ENCODE assay signal across 7 mouse cellular contexts in genomic region chr12:83484855-83485745, GRCm38 (mm10). TPM values are rescaled to one million over a fixed set of nuclear protein-coding genes. Genes with fewer than 3 reads are reported as not detected.
DNase-seq lines count a peak whose midpoint lies in the region; ATAC-seq and TF ChIP-seq lines count a peak whose summit lies in the region.

No protein-coding gene starts in this region.

- H3K4me3 ChIP-seq in lung, postnatal 0 days (ENCODE audit: low read depth, low read length): peak overlapping the region; percentile 71
- peak overlapping the region; percentile 78 for H3K4me3 ChIP-seq in forebrain, embryonic 16.5 days (replicated peaks; ENCODE audit: low read length)
- H3K4me3 ChIP-seq in liver, embryonic 13.5 days (replicated peaks): peak overlapping the region; percentile 89

- H3K4me1 ChIP-seq in lung, postnatal 0 days (ENCODE audit: insufficient read depth, low read depth, low read length): peaks cover 9% of the 10 kb centered on the region
- peaks cover 28% of the 10 kb centered on the region for H3K4me1 ChIP-seq in forebrain, embryonic 16.5 days (replicated peaks; ENCODE audit: control insufficient read depth, insufficient read depth, low read length)
- peaks cover 65% of the 10 kb centered on the region for H3K4me1 ChIP-seq in liver, embryonic 13.5 days (replicated peaks)

- H3K27me3 ChIP-seq in lung, postnatal 0 days (replicated peaks; ENCODE audit: insufficient read depth, low read length): peaks cover 10% of the 10 kb centered on the region; the same call in 1 of the 2 replicates
- H3K27me3 ChIP-seq in forebrain, embryonic 16.5 days (replicated peaks; ENCODE audit: control insufficient read depth, insufficient read depth, low read length): no peaks in the 10 kb centered on the region
- H3K27me3 ChIP-seq in liver, embryonic 13.5 days: peaks cover 36% of the 10 kb centered on the region

- TF ChIP-seq CTCF in lung, postnatal 0 days (IDR thresholded peaks at IDR 0.05): no peak

- no peak overlapping the region for H3K27ac ChIP-seq in lung, postnatal 0 days (ENCODE audit: low read length)
- no peak overlapping the region for H3K27ac ChIP-seq in forebrain, embryonic 16.5 days (ENCODE audit: low read length)
- no peak overlapping the region for H3K27ac ChIP-seq in liver, embryonic 13.5 days

- no peak for ATAC-seq in lung, postnatal 0 days
- no peak for ATAC-seq in forebrain, embryonic 16.5 days
- no peak for ATAC-seq in liver, embryonic 13.5 days (ENCODE audit: low read depth)

- DNase-seq in lung, postnatal 0 days (ENCODE audit: low spot score): no peak
- no peak for DNase-seq in lung, postnatal 25 days (ENCODE audit: low spot score)
- DNase-seq in cerebellum, postnatal 10 days: peak; percentile 63 to 70
- no peak for DNase-seq in liver, embryonic 13.5 days
- DNase-seq in testis, postnatal 10 days (ENCODE audit: low spot score): peak; percentile 51
- DNase-seq in ovary, adult 18-20 months (ENCODE audit: low spot score): no peak

- 4% methylated on average over 24 of the region's 24 CpGs for WGBS in lung, postnatal 0 days
- under 1% methylated on average over 24 of the region's 24 CpGs for WGBS in forebrain, embryonic 16.5 days
- 7% methylated on average over 24 of the region's 24 CpGs for WGBS in liver, embryonic 13.5 days (ENCODE audit: insufficient replicate concordance)

- TF ChIP-seq EP300 in lung, postnatal 0 days (IDR thresholded peaks at IDR 0.05): no peak

- no peak overlapping the region for H3K9ac ChIP-seq in lung, postnatal 0 days (replicated peaks; ENCODE audit: low read depth)
- H3K9ac ChIP-seq in forebrain, embryonic 16.5 days (replicated peaks; ENCODE audit: low read depth, low read length): peak overlapping the region; percentile 66
- H3K9ac ChIP-seq in liver, embryonic 13.5 days: peak overlapping the region; percentile 87

- H3K36me3 ChIP-seq in lung, postnatal 0 days (ENCODE audit: insufficient read depth, low read length): no peaks in the 10 kb centered on the region
- no peaks in the 10 kb centered on the region for H3K36me3 ChIP-seq in forebrain, embryonic 16.5 days (ENCODE audit: control insufficient read depth, insufficient read depth)
- no peaks in the 10 kb centered on the region for H3K36me3 ChIP-seq in liver, embryonic 13.5 days

- H3K4me2 ChIP-seq in lung, postnatal 0 days (replicated peaks; ENCODE audit: low read depth, low read length): peak overlapping the region; percentile 100
- H3K4me2 ChIP-seq in forebrain, embryonic 16.5 days (ENCODE audit: low read length): peak overlapping the region; percentile 99
- H3K4me2 ChIP-seq in liver, embryonic 13.5 days: peak overlapping the region; percentile 95

- H3K9me3 ChIP-seq in lung, postnatal 0 days (ENCODE audit: low read length): no peaks in the 10 kb centered on the region
- no peaks in the 10 kb centered on the region for H3K9me3 ChIP-seq in forebrain, embryonic 16.5 days (ENCODE audit: control insufficient read depth, low read length)
- no peaks in the 10 kb centered on the region for H3K9me3 ChIP-seq in liver, embryonic 13.5 days (replicated peaks)

RNA-seq across cellular contexts. Expression of gene Dpf3, which starts 2.4 kb away (rescaled TPM):
- 1.4 TPM in 2 replicates for polyA plus RNA-seq in lung, postnatal 0 days (2015; fragmentation: Nextera tagmentation; extraction: Ambion mirVana)
- 8.9 and 10.3 TPM in 2 replicates for polyA plus RNA-seq in forebrain, embryonic 16.5 days (2015; fragmentation: Nextera tagmentation; extraction: Ambion mirVana)
- 6.6 and 7.0 TPM in 2 replicates for polyA plus RNA-seq in liver, embryonic 13.5 days (2015; fragmentation: Nextera tagmentation; extraction: Ambion mirVana)

RNA-seq across cellular contexts. Expression of gene Dcaf4, which starts 35.2 kb away (rescaled TPM):
- polyA plus RNA-seq in lung, postnatal 0 days (2015; fragmentation: Nextera tagmentation; extraction: Ambion mirVana): 10.4 and 11.3 TPM in 2 replicates
- 49.7 and 51.1 TPM in 2 replicates for polyA plus RNA-seq in forebrain, embryonic 16.5 days (2015; fragmentation: Nextera tagmentation; extraction: Ambion mirVana)
- polyA plus RNA-seq in liver, embryonic 13.5 days (2015; fragmentation: Nextera tagmentation; extraction: Ambion mirVana): 14.7 and 16.0 TPM in 2 replicates

Comparison
In these comparisons a context has a peak if more than half of its experiments do, and no peak if none do; other contexts are left out.
1. DNase-seq: peak in cerebellum, postnatal 10 days (2 of 2) and testis, postnatal 10 days (single experiment); none in lung, postnatal 0 days (single experiment), lung, postnatal 25 days (single experiment), liver, embryonic 13.5 days (single experiment) and ovary, adult 18-20 months (single experiment).
2. Peak in every context shown above with its lines, with median percentiles within 50 percentile points of each other: H3K4me2 ChIP-seq and H3K4me3 ChIP-seq.